Mouse (Mus musculus) CH12.LX (cell line): Measurements from ENCODE around the gene 2310061I04Rik.

ENCODE experiments used
- BHLHE40 ChIP-seq: IDR thresholded peaks from 2 replicates; pipeline ENCODE4 v1.6.1; 2011; ENCODE audit warnings: mild to moderate bottlenecking, low read depth, low read length, improper control_type of control experiment
- CTCF ChIP-seq, 2 experiments: IDR thresholded peaks in 1 of 2; conservative IDR thresholded peaks in 1 of 2; 2 replicates each; pipeline ENCODE4 v1.5.1; 2011 to 2012; ENCODE audit warnings: low read depth in 2 of 2, low read length in 2 of 2, improper control_type of control experiment in 1 of 2, inconsistent platforms in 1 of 2, mild to moderate bottlenecking in 1 of 2, moderate library complexity in 1 of 2
- EP300 ChIP-seq: IDR thresholded peaks from 2 replicates; pipeline ENCODE4 v1.6.1; 2011; ENCODE audit warnings: low read length, improper control_type of control experiment
- MAX ChIP-seq: IDR thresholded peaks from 2 replicates; pipeline ENCODE4 v1.6.1; 2011; ENCODE audit warnings: low read length, improper control_type of control experiment
- MXI1 ChIP-seq: IDR thresholded peaks from 2 replicates; pipeline ENCODE4 v1.6.1; 2011; ENCODE audit warnings: mild to moderate bottlenecking, low read depth, low read length, improper control_type of control experiment

DNA sequence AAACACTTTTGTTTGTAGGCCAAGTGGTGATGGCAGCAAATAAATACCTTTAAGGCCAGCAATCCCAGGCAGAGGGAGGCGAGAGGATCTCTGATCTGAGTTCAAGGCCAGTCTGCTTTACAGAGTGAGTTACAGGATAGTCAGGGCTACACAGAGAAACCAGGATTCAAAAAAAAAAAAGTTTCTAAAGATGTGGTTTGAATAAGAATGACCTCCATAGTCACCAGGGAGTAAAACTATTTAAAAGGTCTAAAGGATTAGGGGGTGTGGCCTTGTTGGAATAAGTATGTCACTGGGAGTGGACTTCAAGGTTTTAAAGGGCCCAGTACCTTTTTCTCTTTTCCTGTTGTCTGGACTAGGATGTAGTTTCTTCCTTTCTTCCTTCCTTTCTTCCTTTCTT is 42.7 kb upstream of the 2310061I04Rik start:
- TF ChIP-seq CTCF (conservative IDR thresholded peaks at IDR 0.05 in 1 of 2, IDR thresholded peaks at IDR 0.05 in 1 of 2; ENCODE audit: low read depth in 2 of 2, low read length in 2 of 2) (no peak), EP300 (no peak), MXI1 (no peak), MAX (no peak), BHLHE40 (no peak)
